Mouse (Mus musculus) midbrain, embryonic 16.5 days (tissue): ENCODE measurements around the gene Mrps35. TPM values are rescaled to one million over a fixed set of nuclear protein-coding genes. Genes with fewer than 3 reads are reported as not detected.
A peak's percentile ranks its signal among the peaks of the same experiment; 100 is the strongest.

Experiments used
- ATAC-seq: fragments of 200-750 bp; cut with Nextera tagmentation; 2 replicates; pipeline ENCODE4 v1.8.0; 2017; ENCODE audit warnings: moderate TSS enrichment
- H3K27ac ChIP-seq: fragments of 300-500 bp; sonication (generic); 2 replicates; pipeline ENCODE4 v1.5.1; 2014; ENCODE audit warnings: mild to moderate bottlenecking, low read length, mixed read lengths
- H3K27me3 ChIP-seq: fragments of 300-500 bp; sonication (generic); 2 replicates; pipeline ENCODE4 v1.6.1; 2014; ENCODE audit warnings: low read depth, low read length, mixed read lengths; ENCODE audit not compliant: control insufficient read depth, insufficient read depth
- H3K36me3 ChIP-seq: fragments of 300-500 bp; sonication (generic); 2 replicates; pipeline ENCODE4 v1.6.1; 2014; ENCODE audit warnings: mild to moderate bottlenecking, low read length, moderate library complexity, mixed read lengths; ENCODE audit not compliant: control insufficient read depth, insufficient read depth
- H3K4me1 ChIP-seq: fragments of 300-500 bp; sonication (generic); 2 replicates; pipeline ENCODE4 v1.6.1; 2014; ENCODE audit warnings: mild to moderate bottlenecking, low read length, mixed read lengths; ENCODE audit not compliant: control insufficient read depth, insufficient read depth
- H3K4me2 ChIP-seq: fragments of 300-500 bp; sonication (generic); 2 replicates; pipeline ENCODE4 v1.6.1; 2014; ENCODE audit warnings: mild to moderate bottlenecking, low read length, mixed read lengths
- H3K4me3 ChIP-seq: fragments of 300-500 bp; sonication (generic); 2 replicates; pipeline ENCODE4 v1.5.1; 2014; ENCODE audit warnings: low read depth, mild to moderate bottlenecking, low read length, moderate library complexity, mixed read lengths
- H3K9ac ChIP-seq: fragments of 300-500 bp; sonication (generic); 2 replicates; pipeline ENCODE4 v1.6.1; 2014; ENCODE audit warnings: low read depth, low read length, mixed read lengths
- H3K9me3 ChIP-seq: fragments of 300-500 bp; sonication (generic); replicated peaks from 2 replicates; pipeline ENCODE4 v1.6.1; 2014; ENCODE audit warnings: mild to moderate bottlenecking, low read length, mixed read lengths; ENCODE audit not compliant: control insufficient read depth, poor library complexity, severe bottlenecking
- WGBS: fragments of 180-500 bp; shearing (Covaris S2); extraction: QIAGEN DNeasy Blood & Tissue Kit; methylation state at CpG from one replicate; pipeline ENCODE4 v1.1.7; 2014; 5-methylcytosine and 5-hydroxymethylcytosine counted together
- polyA plus RNA-seq: library from polyadenylated mRNA; unstranded; fragments of >200 nt; fragmentation: Nextera tagmentation; extraction: Ambion mirVana; gene quantifications from 2 replicates; pipeline ENCODE4 v1.2.1, GENCODE M21; 2015

Mrps35 gene
- polyA plus RNA-seq, 1 experiment from 2014 or later = 67.6 TPM

GRCm38 (mm10) chr6:147023133-147023395 is 19.5 kb upstream of the Mrps35 start:
- Histone ChIP-seq H3K4me2 (no peak overlapping the region), H3K36me3 (no peaks in the 10 kb centered on the region; the same call in 1 of the 2 replicates), H3K9ac (no peak overlapping the region), H3K27ac (no peak overlapping the region), H3K4me3 (no peak overlapping the region), H3K27me3 (no peaks in the 10 kb centered on the region), H3K4me1 (no peaks in the 10 kb centered on the region), H3K9me3 (no peaks in the 10 kb centered on the region)
- 95% methylated on average over 2 of the region's 2 CpGs for WGBS
- no peak for ATAC-seq

GRCm38 (mm10) chr6:147023568-147023967 is 19.0 kb upstream of the Mrps35 start:
- Histone ChIP-seq H3K27ac (no peak overlapping the region), H3K4me3 (no peak overlapping the region), H3K9ac (no peak overlapping the region), H3K36me3 (no peaks in the 10 kb centered on the region; the same call in 1 of the 2 replicates), H3K4me1 (no peaks in the 10 kb centered on the region), H3K4me2 (no peak overlapping the region), H3K27me3 (no peaks in the 10 kb centered on the region), H3K9me3 (no peaks in the 10 kb centered on the region)
- no peak for ATAC-seq

DNA sequence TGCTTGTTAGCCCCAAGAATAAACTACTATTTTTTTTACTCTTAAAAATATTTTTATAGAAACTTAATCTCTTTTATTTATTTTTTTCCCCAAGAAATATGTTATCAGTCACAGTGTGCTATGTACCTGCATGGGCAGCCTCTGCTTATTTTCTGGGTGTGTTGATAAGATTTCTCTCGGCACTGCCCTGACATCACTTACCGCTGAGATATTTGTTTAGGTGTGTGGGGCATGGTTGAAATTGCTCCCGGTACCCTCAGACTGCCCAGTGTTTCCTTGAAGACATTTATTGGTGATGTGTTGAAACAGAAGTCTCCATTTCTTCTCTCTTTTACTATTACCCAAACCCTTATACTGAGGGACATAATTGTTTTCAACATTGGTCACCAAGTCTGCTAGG is 17.8 kb upstream of the Mrps35 start:
- ATAC-seq = no peak
- Histone ChIP-seq H3K4me3 (no peak overlapping the region), H3K4me2 (no peak overlapping the region), H3K9me3 (no peaks in the 10 kb centered on the region), H3K27ac (no peak overlapping the region), H3K27me3 (no peaks in the 10 kb centered on the region), H3K9ac (no peak overlapping the region), H3K4me1 (no peaks in the 10 kb centered on the region), H3K36me3 (no peaks in the 10 kb centered on the region; the same call in 1 of the 2 replicates)
- 93% methylated on average over 3 of the region's 3 CpGs for WGBS

DNA sequence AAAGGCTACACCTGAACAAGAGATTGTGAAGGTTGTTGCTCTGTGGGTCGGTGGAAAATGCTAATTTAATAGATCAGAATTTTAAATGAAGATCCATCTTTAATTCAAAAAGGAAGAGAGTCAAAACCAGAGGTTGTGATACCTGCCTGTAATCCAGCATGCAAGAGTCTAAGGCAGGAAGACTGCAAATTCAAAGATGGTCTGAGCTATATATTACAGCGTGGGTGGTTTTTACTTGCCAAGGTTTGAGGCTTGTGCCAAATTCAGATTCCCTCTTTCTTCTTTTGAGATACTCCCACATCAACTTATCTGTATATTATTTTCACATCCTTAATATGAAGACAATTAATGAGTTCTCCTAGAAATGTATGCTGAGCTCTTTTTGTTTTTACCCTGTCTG is 14.2 kb upstream of the Mrps35 start:
- Histone ChIP-seq H3K36me3 (no peaks in the 10 kb centered on the region), H3K4me3 (no peak overlapping the region), H3K27ac (no peak overlapping the region), H3K27me3 (no peaks in the 10 kb centered on the region), H3K4me1 (no peaks in the 10 kb centered on the region), H3K9ac (no peak overlapping the region), H3K9me3 (no peaks in the 10 kb centered on the region), H3K4me2 (no peak overlapping the region)
- ATAC-seq = no peak
- 83% methylated on average over 2 of the region's 2 CpGs for WGBS

GRCm38 (mm10) chr6:147029591-147029990 is 13.0 kb upstream of the Mrps35 start:
- H3K36me3 ChIP-seq = no peaks in the 10 kb centered on the region
- no peak for ATAC-seq

GRCm38 (mm10) chr6:147030096-147030885 is 12.3 kb upstream of the Mrps35 start:
- ATAC-seq = no peak
- H3K4me2 ChIP-seq = no peak overlapping the region
- no peaks in the 10 kb centered on the region for H3K4me1 ChIP-seq
- no peak overlapping the region for H3K4me3 ChIP-seq
- WGBS = 90% methylated on average over 15 of the region's 15 CpGs
- H3K9ac ChIP-seq = no peak overlapping the region
- no peaks in the 10 kb centered on the region for H3K27me3 ChIP-seq
- H3K27ac ChIP-seq = no peak overlapping the region
- H3K9me3 ChIP-seq = no peaks in the 10 kb centered on the region
- no peaks in the 10 kb centered on the region for H3K36me3 ChIP-seq

More at GRCm38 (mm10) chr6:147029591-147029990, 13.0 kb upstream of the Mrps35 start:
- no peak overlapping the region for H3K27ac ChIP-seq
- H3K9ac ChIP-seq = no peak overlapping the region
- no peaks in the 10 kb centered on the region for H3K4me1 ChIP-seq
- H3K4me3 ChIP-seq = no peak overlapping the region
- 96% methylated on average over 9 of the region's 9 CpGs for WGBS
- no peaks in the 10 kb centered on the region for H3K9me3 ChIP-seq
- H3K27me3 ChIP-seq = no peaks in the 10 kb centered on the region
- no peak overlapping the region for H3K4me2 ChIP-seq

- no peak for ATAC-seq
- Histone ChIP-seq H3K4me2 (no peak within 1 kb of the TSS), H3K4me1 (no peaks in the 10 kb centered on the region), H3K4me3 (no peak within 1 kb of the TSS), H3K36me3 (no peaks in the 10 kb centered on the region), H3K27ac (no peak within 1 kb of the TSS), H3K9ac (no peak within 1 kb of the TSS), H3K9me3 (no peaks in the 10 kb centered on the region), H3K27me3 (no peaks in the 10 kb centered on the region)
- WGBS = 34% methylated on average over 13 of the region's 13 CpGs
Observed at GRCm38 (mm10) chr6:147032303-147032925, 10.2 kb upstream of the Mrps35 start, which contains the start of gene Rep15. Gene Rep15, plus strand, starts transcription at chr6:147032584.

DNA sequence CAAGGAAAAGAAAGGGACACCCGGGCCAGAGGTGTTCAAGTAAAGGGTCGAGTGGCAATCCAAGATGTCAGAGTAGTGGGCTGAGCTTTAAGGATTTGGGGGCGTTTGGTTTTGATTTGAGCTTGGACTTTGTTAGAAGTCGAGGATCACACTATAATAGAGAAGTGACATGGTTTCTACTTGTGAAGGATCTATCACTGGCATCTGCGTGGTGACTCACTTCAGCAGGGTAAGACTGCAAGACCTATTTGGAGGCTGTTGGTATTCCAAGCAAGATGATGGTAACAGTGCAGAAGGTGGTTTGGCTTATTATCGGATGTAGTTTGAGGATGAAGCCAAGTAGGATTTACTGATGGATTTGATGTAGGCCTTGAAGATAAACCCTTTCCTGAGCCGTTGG is 1.1 kb downstream of the Mrps35 start:
- no peak for ATAC-seq
- 48% methylated on average over 7 of the region's 7 CpGs for WGBS
- peaks cover 18% of the 10 kb centered on the region for H3K4me1 ChIP-seq
- H3K9ac ChIP-seq = peak overlapping the region; percentile 70
- no peaks in the 10 kb centered on the region for H3K9me3 ChIP-seq
- peak overlapping the region; percentile 66 for H3K4me2 ChIP-seq
- H3K36me3 ChIP-seq = peaks cover 6% of the 10 kb centered on the region; the same call in 1 of the 2 replicates
- peak overlapping the region; percentile 57 for H3K4me3 ChIP-seq
- H3K27ac ChIP-seq = no peak overlapping the region
- H3K27me3 ChIP-seq = peaks cover 6% of the 10 kb centered on the region; the same call in 1 of the 2 replicates

DNA sequence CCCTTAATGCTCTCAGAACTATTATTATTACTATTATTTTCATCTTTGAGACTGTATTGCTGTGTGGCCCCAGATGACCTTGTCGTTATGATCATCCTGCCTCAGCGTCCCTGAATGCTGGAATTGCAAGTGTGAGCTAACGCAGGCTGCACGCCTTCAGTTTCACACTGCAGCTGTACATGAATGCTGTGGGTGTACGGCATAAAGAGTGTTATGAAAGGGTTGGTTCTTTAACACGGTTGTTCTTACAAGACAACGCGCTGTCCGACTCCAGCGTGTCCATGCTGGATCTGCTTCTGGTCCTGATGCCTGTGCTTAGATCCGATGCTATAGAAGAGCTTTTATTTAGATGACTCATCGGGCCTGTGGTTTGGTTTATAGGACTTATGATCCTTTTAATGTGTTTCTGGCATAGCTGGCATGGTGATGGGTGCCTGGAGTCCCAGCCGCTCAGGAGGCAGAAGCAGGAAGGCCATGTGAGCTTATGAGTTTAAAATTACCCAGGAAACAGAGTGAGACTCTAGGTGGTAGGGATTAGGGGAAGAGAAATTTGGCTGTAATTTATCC is 6.8 kb downstream of the Mrps35 start:
- 96% methylated on average over 13 of the region's 13 CpGs for WGBS
- Histone ChIP-seq H3K9me3 (no peaks in the 10 kb centered on the region), H3K27me3 (no peaks in the 10 kb centered on the region), H3K4me3 (no peak overlapping the region), H3K4me2 (no peak overlapping the region), H3K27ac (no peak overlapping the region), H3K4me1 (peaks cover under 1% of the 10 kb centered on the region; the same call in 1 of the 2 replicates), H3K9ac (no peak overlapping the region), H3K36me3 (peaks cover 29% of the 10 kb centered on the region)
- no peak for ATAC-seq
